Mouse (Mus musculus) heart, postnatal 10 days (tissue): ENCODE measurements around the gene Pik3cd. TPM values are rescaled to one million over a fixed set of nuclear protein-coding genes. Genes with fewer than 3 reads are reported as not detected.

Experiments used
- DNase-seq, 2 experiments: peaks; one replicate each; pipeline ENCODE4 v3.0.0; 2021
- intact Hi-C: fragments of 180-260 bp; cut with DNase I; formaldehyde crosslinking; loops from one replicate; pipeline ENCODE4 v1.15.1; 2025
- total RNA-seq, 2 experiments: library from RNA; stranded (reverse); gene quantifications; 2 replicates each; pipeline ENCODE4 v1.2.3; 2021

Pik3cd gene
- total RNA-seq, 2 experiments from 2014 or later: 4.1 to 4.6 TPM

DNA sequence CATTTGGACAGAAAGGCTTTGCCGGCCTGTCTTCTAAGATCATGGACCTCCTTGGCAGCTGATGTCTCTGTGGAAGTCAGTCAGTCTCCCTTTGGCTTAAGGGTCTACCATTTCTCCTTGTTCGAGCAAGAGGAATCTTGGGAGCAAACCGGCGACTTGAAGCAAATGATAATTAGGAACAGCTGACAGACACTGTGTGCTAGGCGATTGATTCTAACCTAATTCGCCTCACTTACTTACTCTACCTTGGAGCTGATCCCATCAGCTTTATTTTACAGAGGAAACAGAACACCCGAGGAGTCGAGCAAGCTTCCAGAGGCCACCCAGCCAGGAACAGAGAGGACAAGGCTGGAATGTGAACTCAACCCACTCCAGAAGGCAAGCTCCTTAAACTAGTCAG is 11.0 kb downstream of the Pik3cd start:
- no peak for DNase-seq
- intact Hi-C loops: no loop called here

DNA sequence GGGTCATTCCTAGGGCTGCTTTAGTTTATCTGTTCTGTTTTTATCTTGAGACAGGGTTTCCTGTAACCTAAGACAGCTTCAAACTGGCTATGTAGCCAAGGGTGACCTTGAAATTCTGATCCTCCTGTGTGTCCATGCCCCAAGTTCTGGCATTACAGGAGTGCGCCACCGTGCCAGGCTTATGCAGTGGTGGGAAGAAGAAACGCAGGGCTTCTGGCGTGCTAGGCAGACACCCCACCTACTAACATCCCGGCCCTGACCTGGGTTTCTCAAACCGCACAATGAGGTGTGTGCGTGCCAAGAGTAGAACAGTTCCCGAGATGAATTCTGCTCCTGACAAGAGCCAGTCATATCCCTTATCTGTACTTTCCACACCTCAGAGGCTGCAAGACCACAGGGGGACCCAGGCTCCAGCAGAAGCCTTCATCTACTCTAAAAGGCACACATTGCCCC is 11.5 kb downstream of the Pik3cd start:
- peak in 1 of 2 experiments; percentile 29 for DNase-seq

DNA sequence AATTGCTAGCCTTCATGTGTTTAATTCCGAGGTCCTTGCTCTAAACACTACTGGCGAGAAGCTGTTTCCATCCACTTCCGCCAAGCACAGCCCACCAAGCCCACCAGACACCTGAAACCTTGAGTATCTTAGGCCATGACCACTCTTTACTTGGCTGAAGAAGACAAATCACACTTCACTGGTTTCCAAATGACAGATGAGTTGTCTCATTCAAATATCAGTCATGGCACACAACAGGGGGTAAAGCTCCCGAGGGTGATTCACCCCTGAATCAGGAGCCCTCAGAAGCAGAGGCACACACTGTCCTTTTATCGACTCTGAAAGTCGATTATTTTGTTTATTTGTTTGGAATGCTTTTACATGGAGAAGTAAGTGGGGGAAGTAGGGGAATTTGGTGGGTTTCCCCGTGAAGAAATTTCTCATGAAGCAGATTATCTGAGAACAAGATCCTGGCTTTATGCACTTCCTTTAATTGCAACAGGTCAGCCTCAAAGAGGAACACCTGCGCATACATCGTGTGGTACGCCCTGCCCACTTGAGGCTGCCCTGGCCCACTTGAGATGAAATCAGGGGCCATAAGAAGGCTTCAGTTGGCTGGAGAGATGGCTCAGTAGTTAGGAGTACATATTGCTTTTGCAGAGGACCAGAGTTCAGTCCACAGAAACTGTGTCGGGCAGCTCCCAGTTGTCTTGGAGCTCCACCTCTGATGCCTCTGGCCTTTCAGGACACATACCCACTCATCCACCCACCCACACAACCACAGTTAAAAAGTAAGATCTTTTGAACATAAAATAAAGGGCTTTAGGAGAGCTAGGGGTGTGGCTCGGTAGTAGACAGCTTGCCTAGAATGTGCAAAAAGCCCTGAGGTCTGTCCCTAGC is 12.3 kb downstream of the Pik3cd start:
- intact Hi-C loops: no loop called here
- DNase-seq: no peak

More for the DNA sequence above, 11.5 kb downstream of the Pik3cd start:
- intact Hi-C loops: no loop called here

DNA sequence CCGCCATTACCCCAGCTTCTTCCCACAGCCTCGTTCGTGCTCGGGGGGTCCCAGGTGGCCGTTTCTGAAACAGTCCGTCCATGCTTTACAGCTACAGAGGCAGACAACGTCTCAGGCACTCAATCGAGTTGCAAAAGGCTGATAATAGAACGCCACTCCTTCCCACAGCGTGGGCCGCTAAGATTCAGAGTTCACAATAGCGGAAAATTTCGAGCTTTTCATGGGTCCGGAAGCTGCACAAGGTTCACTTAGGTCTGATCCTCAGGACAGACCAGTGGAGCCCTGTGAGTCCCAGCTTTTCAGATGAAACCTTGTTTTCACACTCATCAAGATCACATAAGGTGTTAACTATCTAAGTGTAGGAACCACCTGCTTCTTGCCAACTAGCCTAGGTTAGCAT is 13.5 kb downstream of the Pik3cd start:
- intact Hi-C loops: no loop called here

DNA sequence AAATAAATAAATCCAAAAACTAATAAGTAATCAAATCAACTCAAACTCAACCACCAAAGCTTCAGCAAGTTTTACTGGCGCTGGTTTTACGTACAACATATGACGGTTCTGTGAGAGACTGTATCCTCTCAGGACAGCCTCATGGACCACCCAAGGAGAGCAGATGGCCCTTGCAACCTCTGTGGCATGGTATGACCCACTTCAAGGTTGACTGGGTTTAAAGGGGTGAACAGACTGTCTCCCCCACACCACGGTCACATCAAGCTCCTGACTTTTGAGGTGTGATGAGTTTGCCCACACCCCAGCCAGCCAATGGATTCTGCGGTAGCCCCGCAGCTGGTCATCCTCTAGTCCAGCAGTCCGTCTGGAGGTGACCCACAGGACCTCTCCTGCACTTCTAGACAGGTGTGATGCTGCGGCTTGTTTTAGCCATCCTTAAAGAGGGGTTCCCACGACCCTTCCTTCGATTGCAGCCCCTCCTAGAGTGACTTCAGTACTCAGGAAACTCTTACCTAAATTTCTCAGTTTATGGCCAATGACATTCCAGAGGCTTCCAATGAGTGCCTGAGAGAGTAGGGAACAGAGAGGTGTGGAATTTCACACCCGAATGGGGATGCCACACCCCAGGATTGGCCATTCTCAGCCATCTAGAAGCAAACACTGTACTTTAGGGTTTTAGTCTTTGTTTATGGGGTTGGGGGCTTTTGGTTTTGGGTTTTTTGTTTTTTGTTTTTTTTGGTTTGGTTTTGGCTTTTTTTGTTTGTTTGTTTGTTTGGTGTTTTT is 17.3 kb downstream of the Pik3cd start:
- intact Hi-C loops: no loop called here
- no peak for DNase-seq

More for the DNA sequence above, 13.5 kb downstream of the Pik3cd start:
- no peak for DNase-seq

DNA sequence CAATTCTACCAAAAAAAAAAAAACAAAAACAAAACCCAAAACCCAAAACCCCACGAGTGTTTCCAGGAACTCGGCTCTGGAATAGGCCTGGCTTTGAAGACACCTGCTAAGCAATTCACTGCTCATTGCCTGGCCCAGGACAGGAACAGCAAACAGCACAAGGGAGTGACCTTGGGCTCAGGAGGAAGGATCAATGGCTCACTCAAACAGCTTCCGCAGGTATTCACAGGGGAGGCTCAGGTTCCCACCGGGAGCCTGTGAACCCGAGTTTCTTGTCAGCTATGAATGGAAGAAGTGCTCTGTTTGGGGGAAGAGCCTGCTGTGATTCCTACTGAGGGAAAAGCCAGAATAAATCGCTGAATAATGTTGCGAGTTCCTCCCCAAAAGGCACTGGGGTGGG is 18.5 kb downstream of the Pik3cd start:
- intact Hi-C loops: no loop called here
- no peak for DNase-seq

DNA sequence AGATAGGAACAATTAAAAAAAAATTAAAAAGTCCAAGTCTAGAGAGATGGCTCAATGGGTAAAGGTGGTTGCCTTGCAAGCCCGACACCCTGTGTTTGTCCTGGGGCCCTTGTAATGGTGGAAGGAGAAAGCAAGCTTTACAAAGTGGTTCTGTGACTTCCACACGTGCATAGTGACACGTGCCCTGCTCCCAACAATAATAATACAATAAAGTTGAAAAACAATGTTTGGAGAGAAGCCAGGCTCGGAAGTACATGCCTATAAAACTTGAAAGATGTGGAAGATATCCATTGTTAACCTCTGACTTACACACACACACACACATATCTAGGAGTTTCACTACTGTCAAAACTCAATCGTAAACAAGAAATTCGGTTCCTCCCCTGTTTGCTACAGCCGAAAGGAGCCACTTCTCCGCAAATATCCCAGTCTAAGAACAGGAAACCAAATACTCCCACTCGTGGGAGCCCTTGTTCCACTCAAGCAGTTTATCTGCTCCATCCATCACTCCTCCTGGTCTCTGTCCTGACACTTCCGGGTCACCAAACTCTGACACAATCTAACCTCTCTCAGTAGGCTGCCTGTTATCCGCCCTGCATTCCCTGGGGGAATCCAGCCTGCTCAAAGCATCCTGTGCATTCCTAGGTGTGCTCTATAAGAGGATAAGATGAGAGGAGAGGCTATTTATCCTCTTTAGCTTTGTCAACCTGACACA is 23.2 kb downstream of the Pik3cd start:
- intact Hi-C loops: no loop called here
- no peak for DNase-seq

DNA sequence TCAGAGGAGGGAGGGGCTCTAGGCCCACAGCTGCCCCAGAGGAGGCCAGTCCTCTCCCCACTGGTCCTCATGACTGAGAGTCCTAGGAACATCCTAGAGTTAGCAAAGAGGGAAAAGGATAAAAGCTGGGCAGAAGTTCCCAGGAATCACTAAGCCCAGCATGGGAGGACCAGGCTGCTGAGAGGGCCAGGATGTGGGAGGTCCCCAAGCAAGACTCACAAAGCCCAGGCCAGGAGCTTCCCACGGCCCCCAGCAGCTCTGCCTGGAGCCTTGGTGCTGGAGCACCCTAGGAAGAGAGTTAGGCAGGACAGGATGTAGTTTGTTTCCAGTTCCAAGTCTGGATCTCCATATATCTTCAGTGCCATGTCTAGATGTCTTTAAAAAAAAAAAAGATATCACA is 24.4 kb downstream of the Pik3cd start:
- no peak for DNase-seq
- intact Hi-C loops: no loop called here

DNA sequence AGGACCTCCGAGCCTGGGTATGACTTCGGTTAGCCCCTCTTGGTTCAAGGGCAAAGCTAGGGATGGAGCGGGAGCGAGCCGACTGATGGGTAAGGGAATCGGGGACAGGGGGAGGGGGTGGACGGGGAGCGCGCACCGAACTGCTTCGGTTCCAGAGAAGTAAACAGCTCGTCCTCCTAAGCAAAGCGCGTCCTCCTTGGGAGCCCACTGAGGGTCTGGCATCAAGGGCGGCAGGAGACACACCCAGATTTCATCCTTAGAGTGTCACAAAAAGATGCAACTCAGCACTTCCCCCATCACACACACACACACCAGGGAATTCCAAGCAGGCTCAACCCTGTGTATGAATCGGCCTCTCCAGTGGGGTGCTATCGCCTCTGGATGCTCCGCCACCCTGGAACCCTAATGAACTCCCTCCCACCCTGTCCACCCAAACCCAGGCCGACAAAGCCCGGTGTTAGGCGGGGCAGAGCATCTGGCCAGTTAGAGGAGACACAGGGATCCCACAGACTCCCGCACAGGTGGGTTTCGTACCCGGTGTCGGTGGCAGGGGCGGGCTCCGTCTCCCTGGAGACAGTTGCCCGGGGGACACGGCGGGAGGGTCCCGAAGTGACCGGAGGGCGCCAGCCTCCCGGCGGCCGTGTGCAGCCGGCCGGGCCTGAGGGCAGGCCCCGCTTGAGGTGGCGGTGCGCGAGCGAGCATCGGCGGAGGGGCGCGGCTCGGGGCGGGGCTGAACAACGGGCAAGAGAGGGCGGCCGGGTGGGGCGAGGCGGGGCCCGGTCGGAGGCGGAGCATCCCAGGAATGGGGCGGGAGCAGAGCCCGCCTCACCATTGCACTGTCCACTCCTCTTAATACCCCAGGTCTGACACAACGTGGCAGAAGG is 26.8 kb downstream of the Pik3cd start:
- intact Hi-C loops: no loop called here
- peak; percentile 80 for DNase-seq

DNA sequence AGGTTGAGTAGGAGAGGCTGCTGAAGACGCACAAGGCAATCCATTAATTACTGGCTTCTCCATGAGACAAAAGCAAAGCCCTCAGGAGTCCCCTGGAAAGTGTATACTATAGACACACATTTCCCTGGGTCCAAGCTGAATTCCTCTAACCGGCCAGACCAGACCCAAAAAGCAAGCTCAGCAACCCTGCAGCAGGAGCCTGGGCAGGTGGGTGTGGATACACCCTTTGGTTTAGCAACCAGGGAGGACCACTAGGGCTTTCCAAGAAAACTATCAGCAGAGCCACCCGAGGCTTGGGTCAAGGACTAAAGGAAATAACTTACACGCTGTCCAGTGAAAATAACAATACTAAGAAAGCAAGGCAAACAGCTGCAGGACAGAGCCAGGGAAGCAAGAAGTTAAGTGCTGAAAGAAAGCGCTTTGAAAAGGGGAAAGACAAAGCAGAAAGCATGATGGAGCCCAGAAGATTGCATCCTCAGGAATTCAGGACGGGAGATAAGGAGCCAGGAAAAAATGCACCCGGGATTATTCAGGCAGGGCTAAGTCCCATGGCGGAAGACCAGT is 27.5 kb downstream of the Pik3cd start:
- intact Hi-C loops: no loop called here
- DNase-seq: no peak

DNA sequence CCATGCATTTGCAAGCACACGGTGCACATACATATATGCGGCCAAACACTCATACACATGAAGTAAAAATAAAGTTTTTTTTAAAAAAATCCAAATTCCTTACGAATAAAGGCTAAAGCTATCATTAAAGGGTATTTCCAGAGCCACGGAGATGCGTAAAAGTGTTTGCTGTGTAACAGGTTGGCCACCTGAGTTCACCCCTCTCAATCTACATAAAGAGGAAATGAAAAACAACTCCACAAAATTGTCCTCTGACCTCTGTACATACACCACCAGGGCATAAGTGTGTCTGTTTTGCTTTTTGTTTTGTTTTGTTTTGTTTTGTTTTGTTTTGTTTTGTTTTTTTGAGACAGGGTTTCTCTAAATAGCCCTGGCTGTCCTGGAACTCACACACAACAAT is 29.6 kb downstream of the Pik3cd start:
- DNase-seq: no peak
- intact Hi-C loops: no loop called here

DNA sequence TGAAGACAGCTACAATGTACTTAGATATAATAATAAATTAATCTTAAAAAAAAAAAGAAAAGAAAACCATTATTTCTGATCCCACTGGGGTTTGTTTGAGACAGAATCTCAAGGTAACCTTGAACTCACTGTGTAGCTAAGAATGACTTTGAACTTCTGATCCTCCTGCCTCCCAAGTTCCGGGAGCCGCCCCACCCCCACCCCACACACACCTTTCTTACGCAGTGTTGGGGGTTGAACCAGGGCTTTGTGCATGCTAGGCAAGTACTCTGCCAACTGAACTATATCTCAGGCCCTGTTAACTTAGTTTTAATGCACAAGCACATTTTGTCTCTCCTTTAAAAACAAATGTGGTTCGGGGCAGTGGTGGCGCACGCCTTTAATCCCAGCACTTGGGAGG is 31.2 kb downstream of the Pik3cd start:
- DNase-seq: no peak
- intact Hi-C loops: no loop called here

DNA sequence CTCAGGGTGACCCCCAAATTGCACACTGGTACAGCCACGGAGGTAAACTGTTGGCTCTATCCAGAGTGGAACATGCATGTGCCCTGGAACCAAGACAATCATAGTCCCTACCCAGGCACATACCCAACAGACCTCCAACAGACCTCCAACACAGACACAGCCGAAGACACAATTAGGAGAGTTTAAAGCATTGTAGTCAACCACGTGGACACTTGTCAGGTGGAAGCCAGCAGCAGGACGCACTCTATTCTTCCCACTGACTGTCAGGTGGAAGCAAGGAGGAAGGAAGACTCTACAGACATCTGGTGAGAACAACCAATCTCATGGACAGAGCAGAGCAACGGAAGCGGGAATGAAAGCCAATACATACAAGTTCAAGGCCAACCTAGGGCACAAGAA is 36.7 kb downstream of the Pik3cd start:
- DNase-seq: no peak
- intact Hi-C loops: no loop called here

DNA sequence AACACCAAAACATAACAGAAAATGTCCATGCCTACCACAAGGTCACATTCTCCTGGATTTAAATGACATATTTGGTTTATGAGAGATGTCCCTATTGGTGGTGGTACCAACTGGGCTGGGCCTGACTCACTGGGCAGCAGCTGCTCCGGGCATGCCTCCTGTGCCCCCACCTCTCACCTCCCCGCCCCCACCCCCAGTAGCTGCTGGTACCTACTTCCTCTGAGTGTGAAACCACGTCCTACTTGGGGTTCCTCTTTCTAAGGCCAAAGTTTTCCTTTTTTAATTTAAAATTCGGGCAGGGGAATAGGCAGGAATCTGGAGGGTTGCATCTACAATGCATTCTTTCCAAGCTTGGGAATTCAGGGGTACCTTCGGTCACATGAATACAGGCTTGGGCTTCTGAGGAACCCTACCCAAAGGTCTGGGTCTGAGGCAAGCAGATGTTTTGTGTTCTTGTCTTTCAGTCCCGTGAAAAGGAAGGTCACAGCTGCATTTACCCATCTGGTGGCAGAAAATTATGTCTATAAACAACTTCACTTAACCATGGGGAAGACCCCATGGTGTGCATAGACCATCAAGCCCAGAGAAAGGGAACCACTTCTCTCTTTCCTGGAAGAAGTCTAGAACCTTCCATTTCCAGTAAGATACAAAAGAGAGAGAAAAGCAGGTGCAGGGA is 37.2 kb downstream of the Pik3cd start:
- intact Hi-C loops: no loop called here
- DNase-seq: no peak

DNA sequence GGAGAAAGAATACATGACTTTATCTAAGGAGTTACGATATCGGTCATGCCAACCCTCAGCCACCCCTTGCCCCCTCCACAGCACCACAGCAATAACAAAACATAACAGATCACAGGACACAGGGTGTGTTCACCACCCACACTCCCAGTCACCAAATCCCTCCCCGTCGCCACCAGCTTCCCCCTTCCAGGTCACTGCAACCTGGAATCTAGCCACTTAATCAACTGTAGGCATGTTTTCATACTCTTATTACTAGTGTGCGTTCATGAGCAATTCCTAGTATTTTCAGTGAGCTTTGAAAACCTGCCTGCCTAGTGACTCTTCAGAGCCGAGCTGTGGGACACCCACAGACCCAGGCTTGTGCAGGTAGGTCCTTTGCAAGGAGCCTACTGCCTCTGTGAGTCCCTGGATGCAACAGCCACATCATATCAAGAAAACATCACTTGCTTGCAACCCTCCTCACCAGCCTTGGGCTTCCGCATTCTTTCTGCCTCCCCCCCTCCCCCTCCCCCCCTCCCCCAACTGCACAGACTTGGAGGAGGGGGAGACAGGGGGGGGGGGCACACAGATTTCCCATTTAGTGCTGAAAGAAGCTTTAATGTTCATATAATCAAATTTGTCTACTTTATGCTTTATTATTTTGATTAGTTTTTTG is 38.4 kb downstream of the Pik3cd start:
- DNase-seq: no peak
- intact Hi-C loops: no loop called here

DNA sequence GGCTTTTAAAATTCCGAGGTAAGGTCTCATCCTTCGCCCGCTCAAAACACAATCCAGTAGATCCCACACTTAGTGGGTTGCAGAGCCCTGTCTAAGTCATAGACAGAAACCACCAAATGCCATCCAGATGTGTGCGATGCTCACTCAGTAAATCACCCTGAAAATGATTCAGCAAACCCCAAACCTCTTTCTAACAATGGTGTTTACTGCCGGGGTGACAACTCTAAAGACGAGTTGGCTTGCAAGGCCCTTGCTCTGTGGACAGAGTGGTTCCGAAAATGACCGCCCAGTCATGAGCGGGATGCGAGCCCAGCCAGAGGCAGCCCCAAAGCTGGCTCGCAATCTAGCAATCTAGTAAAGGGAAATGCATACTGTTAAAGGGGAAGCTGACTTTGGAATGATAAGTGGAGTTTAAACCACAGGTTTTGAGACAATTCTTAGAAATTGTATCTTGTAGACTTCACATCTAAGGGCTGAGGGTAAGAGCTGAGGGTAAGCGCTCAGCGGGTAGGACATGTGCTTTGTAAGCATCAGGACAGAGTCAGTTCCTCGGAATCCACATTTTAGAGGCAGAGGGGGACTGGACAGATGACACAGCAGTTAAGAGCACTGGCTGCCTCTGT is 40.3 kb downstream of the Pik3cd start:
- no peak for DNase-seq
- intact Hi-C loops: no loop called here

DNA sequence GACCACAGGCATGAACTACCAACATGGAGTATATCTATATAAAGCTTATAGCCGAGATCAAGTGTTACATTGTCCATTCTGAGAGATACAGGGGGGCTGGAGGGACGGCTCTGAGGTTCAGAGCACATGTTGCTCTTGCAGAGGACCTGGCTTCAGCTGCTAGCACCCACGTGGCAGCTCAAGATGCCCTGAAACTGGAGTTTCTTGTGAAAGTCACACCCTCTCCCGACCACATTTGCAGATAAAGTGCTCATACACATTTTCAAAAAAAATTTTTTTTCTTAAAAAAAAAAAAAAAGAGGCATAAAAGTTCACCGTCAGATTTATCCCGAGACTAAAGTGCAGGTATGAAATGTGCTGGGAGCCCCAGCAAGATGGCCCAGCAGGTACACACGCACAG is 41.8 kb downstream of the Pik3cd start:
- intact Hi-C loops: no loop called here
- DNase-seq: no peak

DNA sequence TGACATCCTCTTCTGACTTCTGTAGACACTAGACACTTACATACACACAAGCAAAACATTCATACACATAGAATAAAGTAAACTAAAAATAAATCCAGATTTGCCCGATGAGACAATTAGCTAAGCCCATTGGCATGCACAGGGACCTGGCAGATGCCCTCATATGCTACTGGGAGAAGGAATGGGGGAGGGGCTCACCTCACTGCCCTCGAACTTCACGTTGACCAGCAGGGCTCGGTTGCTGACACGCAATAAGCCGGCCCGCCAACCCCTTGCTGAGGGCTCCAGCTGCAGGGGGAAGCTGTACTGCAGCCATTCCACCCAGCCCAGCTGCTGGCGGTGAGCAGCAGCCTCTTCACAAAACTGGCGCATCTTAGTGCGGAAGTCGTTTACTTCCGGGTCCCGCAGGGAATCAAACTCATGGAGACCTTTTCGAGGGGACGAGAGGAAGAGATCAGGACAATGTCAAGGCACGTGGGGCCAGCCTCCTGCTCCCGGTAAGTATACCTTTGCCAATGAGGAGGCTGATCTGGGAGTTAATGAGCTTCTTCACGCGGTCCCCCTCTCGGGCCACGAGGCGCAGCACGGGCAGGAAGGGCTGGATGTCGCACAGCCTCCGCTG is 42.8 kb downstream of the Pik3cd start:
- peak in 1 of 2 experiments; percentile 54 for DNase-seq

More for the DNA sequence above, 42.8 kb downstream of the Pik3cd start:
- intact Hi-C loops: no loop called here
